ENCODE assay signal across 20 mouse cellular contexts in the genomic region with DNA sequence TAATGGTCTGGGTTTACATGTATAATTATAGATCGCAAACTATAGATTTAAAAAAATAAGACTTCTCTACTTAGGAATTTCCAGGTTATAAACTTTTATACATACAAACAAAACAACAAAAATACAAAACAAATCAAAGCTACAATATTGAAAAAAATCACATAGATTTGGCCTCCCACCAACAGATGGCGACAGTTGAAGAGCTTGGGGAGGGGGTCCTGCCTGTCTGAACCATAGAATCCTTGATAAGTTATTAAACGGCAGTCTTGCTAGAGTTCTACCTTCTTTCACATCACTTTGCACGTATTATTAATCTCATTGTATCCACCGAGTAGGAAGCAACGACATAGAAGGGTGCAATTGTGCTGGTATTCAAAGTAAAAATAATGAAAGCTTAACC.
DNase-seq lines count a peak whose midpoint lies in the region; ATAC-seq and TF ChIP-seq lines count a peak whose summit lies in the region.
"Had no signal": no experiment of that assay in that cellular context is flagged by ENCODE, and none has a peak within 500 bp of the region (broad histone marks: within the 10 kb centered on the region; RNA-seq: fewer than 3 reads in every experiment).

No protein-coding gene starts in this region.

- no peak for DNase-seq in testis, postnatal 14 days (ENCODE audit: low spot score)
- no peak for DNase-seq in Patski (ENCODE audit: low read depth, low spot score)
- DNase-seq in thymus, postnatal 25 days: peak; percentile 49
- DNase-seq in hindbrain, embryonic 10.5 days (ENCODE audit: low spot score): no peak
- DNase-seq in cerebellum, adult 11-12 months: no peak
- DNase-seq: adrenal gland, adult 8-10 months; adrenal gland, postnatal 36 days; cerebellum, adult 18-20 months; cerebellum, adult 9-11 months; gastrocnemius, adult 2 months; gastrocnemius, postnatal 25 days had no signal

- POLR2A ChIA-PET in Patski (lab: Charles Lee): interaction anchor here (0.7 kb wide), 1 partner anchor 23 kb away, joined by 3 read pairs; no protein-coding TSS in a partner anchor

- H3K27ac ChIP-seq in testis, adult 2 months (ENCODE audit: control insufficient read depth, insufficient read depth, low read depth, low read length): no peak overlapping the region
- peak overlapping the region; percentile 51; the same call in 1 of the 2 replicates for H3K27ac ChIP-seq in olfactory bulb, adult 2 months (ENCODE audit: insufficient read depth, low read depth, low read length)
- H3K27ac ChIP-seq in hindbrain, embryonic 10.5 days: no peak overlapping the region
- H3K27ac ChIP-seq in hindbrain, embryonic 16.5 days (ENCODE audit: low read depth, low read length): no peak overlapping the region
- H3K27ac ChIP-seq: embryonic facial prominence, embryonic 15.5 days; forebrain, embryonic 10.5 days; gastrocnemius, adult 2 months; hindbrain, embryonic 15.5 days had no signal

- TF ChIP-seq CTCF in testis, adult 2 months (IDR thresholded peaks at IDR 0.05; ENCODE audit: control insufficient read depth, insufficient read depth, insufficient replicate concordance, low read depth, low read length): no peak
- peak; percentile 39 for TF ChIP-seq CTCF in Patski (IDR thresholded peaks at IDR 0.05)
- TF ChIP-seq CTCF in olfactory bulb, adult 2 months (IDR thresholded peaks at IDR 0.05; ENCODE audit: insufficient read depth, low read depth, low read length): no peak

- H3K9me3 ChIP-seq in hindbrain, embryonic 10.5 days: no peaks in the 10 kb centered on the region
- H3K9me3 ChIP-seq in hindbrain, embryonic 16.5 days (ENCODE audit: control insufficient read depth, low read length): no peaks in the 10 kb centered on the region
- H3K9me3 ChIP-seq: embryonic facial prominence, embryonic 15.5 days; forebrain, embryonic 10.5 days; heart, embryonic 12.5 days; hindbrain, embryonic 15.5 days had no signal

- H3K4me3 ChIP-seq in testis, adult 2 months (ENCODE audit: control insufficient read depth, low read depth, low read length): peak overlapping the region; percentile 70
- peak overlapping the region; percentile 22; the same call in 1 of the 2 replicates for H3K4me3 ChIP-seq in olfactory bulb, adult 2 months (ENCODE audit: insufficient read depth, low read depth, low read length)
- no peak overlapping the region for H3K4me3 ChIP-seq in hindbrain, embryonic 10.5 days
- H3K4me3 ChIP-seq in hindbrain, embryonic 16.5 days (ENCODE audit: low read length): no peak overlapping the region
- H3K4me3 ChIP-seq: embryonic facial prominence, embryonic 15.5 days; erythroblast, embryonic 14.5 days; forebrain, embryonic 10.5 days; gastrocnemius, adult 2 months; heart, embryonic 12.5 days; hindbrain, embryonic 15.5 days had no signal

- peaks cover 3% of the 10 kb centered on the region for H3K4me1 ChIP-seq in testis, adult 2 months (ENCODE audit: control insufficient read depth, insufficient read depth, low read length)
- peaks cover 8% of the 10 kb centered on the region; the same call in 1 of the 2 replicates for H3K4me1 ChIP-seq in olfactory bulb, adult 2 months (ENCODE audit: control insufficient read depth, insufficient read depth, low read length)
- H3K4me1 ChIP-seq in hindbrain, embryonic 10.5 days (replicated peaks): no peaks in the 10 kb centered on the region
- H3K4me1 ChIP-seq in hindbrain, embryonic 16.5 days (ENCODE audit: control insufficient read depth, insufficient read depth, low read depth, low read length): no peaks in the 10 kb centered on the region
- H3K4me1 ChIP-seq: embryonic facial prominence, embryonic 15.5 days; forebrain, embryonic 10.5 days; heart, embryonic 12.5 days; hindbrain, embryonic 15.5 days had no signal

- ATAC-seq in Patski: no peak
- ATAC-seq in hindbrain, embryonic 16.5 days: no peak
- ATAC-seq: forebrain, embryonic 14.5 days had no signal

- H3K36me3 ChIP-seq in testis, adult 2 months (ENCODE audit: control insufficient read depth, insufficient read depth, low read length): no peaks in the 10 kb centered on the region
- no peaks in the 10 kb centered on the region for H3K36me3 ChIP-seq in hindbrain, embryonic 10.5 days
- H3K36me3 ChIP-seq in hindbrain, embryonic 16.5 days (ENCODE audit: control insufficient read depth, insufficient read depth, low read length): no peaks in the 10 kb centered on the region
- H3K36me3 ChIP-seq: embryonic facial prominence, embryonic 15.5 days; forebrain, embryonic 10.5 days; heart, embryonic 12.5 days; hindbrain, embryonic 15.5 days had no signal

- CTCF ChIA-PET in Patski (lab: Charles Lee): interaction anchor here (1.0 to 1.4 kb wide), 2 partner anchors 15 to 23 kb away, joined by 3 to 5 read pairs; no protein-coding TSS in a partner anchor

- TF ChIP-seq POLR2A in testis, adult 2 months (IDR thresholded peaks at IDR 0.05; ENCODE audit: control insufficient read depth, low read depth, low read length): no peak
- no peak for TF ChIP-seq POLR2A in olfactory bulb, adult 2 months (IDR thresholded peaks at IDR 0.05; ENCODE audit: insufficient read depth, low read depth, low read length)

- no peak overlapping the region for H3K4me2 ChIP-seq in hindbrain, embryonic 16.5 days (ENCODE audit: low read length)
- H3K4me2 ChIP-seq: embryonic facial prominence, embryonic 15.5 days; heart, embryonic 12.5 days; hindbrain, embryonic 15.5 days had no signal

- WGBS in olfactory bulb, adult 2 months: 55% methylated on average over 6 of the region's 6 CpGs
- 92% methylated on average over 6 of the region's 6 CpGs for WGBS in hindbrain, embryonic 10.5 days
- WGBS in hindbrain, embryonic 16.5 days: 89% methylated on average over 6 of the region's 6 CpGs

- no peaks in the 10 kb centered on the region for H3K27me3 ChIP-seq in testis, adult 2 months (ENCODE audit: control insufficient read depth, insufficient read depth, low read length)
- H3K27me3 ChIP-seq in Patski: peaks cover 6% of the 10 kb centered on the region
- H3K27me3 ChIP-seq in hindbrain, embryonic 10.5 days (ENCODE audit: insufficient read depth, poor library complexity, severe bottlenecking): no peaks in the 10 kb centered on the region
- H3K27me3 ChIP-seq in hindbrain, embryonic 16.5 days (replicated peaks; ENCODE audit: control insufficient read depth, insufficient read depth, low read length): no peaks in the 10 kb centered on the region
- H3K27me3 ChIP-seq: embryonic facial prominence, embryonic 15.5 days; heart, embryonic 12.5 days; hindbrain, embryonic 15.5 days had no signal

- in situ Hi-C loops in Patski (cut with MboI; ENCODE audit: low pct_unique_long_range_greater_than_20kb): no loop called here

- H3K9ac ChIP-seq in hindbrain, embryonic 16.5 days (ENCODE audit: low read depth, low read length): no peak overlapping the region
- H3K9ac ChIP-seq: embryonic facial prominence, embryonic 15.5 days; heart, embryonic 12.5 days; hindbrain, embryonic 15.5 days had no signal

Comparison
In these comparisons a context has a peak if more than half of its experiments do, and no peak if none do; other contexts are left out.
1. H3K4me3 ChIP-seq: peak in testis, adult 2 months (single experiment) and olfactory bulb, adult 2 months (single experiment); none in hindbrain, embryonic 10.5 days (single experiment) and hindbrain, embryonic 16.5 days (single experiment).